Mouse (Mus musculus): ENCODE results near the gene St5.

The St5 gene

GRCm38 (mm10) chr7:109703190-109704015 is at the start of gene St5, which contains the start of gene Akip1:
St5 (minus strand) TSS chr7:109703605.
Akip1 (plus strand) TSS chr7:109703690.
- DNase-seq (ENCODE audit: low spot score in 2 of 2) = peak; percentile 95 to 96

DNA sequence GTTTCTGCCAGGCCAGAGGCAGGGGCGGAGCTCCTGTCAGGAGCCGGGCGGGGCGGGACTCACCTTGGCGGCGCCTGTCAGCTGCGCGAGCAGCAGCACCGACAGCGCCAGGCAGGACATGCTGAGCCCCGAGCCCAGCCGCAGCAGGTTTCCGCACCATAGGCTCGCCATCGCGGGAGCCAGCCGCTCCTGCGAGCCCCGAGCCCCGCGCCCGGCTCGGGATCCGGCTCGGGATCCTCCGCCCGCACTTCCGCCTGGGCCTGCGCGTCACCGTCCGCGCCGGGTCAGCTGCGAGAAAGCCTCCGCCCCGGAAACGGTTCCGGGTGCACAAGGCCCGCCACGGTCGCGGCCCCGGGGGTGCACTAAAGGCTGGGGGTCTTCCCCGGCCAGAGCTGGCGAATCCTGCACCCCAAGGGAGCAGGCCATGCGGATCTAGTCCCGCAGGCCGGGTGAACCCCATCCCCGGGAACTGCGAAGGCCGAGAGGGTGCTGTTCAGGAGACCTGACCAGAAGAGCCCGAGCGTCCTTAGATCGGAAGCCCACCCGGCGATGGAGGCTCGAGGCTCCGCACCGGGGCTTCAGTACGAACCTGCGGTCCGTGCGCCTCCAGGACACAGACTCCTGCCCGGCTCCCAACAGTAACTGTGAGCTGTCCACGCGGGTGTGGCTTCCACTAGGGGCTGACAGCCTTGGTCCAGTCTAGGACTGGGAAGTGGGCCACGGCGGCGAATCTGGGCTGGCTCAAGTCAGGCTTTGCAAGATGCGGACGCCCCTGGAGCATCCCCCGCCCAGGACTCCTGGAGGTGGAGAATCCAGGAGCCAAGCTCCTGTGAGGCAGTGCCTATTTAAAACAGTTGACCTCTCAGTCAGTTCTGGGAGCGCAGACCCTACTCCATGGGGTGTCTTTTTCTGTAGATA is 48.9 kb upstream of the St5 start, which contains the start of gene Tmem9b:
Gene Tmem9b, minus strand, starts transcription at position 868 of the 918 bp plus-strand sequence.
- peak; percentile 78 to 80 for DNase-seq (ENCODE audit: low spot score in 2 of 2)

- DNase-seq (ENCODE audit: low spot score in 2 of 2) = no peak
Observed at GRCm38 (mm10) chr7:109751427-109752007, 48.1 kb upstream of the St5 start.

DNA sequence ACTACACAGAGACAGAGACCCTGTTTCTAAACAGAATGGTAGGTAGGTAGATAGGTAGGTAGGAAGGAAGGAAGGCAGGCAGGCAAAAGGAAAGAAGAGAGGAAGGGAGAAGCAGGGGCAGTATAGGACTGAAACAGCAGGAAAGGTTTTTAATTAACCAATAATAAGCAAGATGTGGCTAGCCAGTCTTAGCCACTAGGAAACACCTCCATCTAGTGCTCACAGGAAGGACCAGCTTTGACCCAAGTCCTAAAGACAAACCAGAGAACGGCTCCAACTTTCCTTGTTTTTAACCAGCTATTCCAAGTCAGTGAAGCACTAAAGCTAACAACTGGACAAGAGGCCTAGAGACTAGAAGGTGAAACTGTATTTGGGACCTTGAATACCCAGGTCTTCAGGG is 44.3 kb upstream of the St5 start:
- DNase-seq (ENCODE audit: low spot score in 2 of 2) = no peak

DNA sequence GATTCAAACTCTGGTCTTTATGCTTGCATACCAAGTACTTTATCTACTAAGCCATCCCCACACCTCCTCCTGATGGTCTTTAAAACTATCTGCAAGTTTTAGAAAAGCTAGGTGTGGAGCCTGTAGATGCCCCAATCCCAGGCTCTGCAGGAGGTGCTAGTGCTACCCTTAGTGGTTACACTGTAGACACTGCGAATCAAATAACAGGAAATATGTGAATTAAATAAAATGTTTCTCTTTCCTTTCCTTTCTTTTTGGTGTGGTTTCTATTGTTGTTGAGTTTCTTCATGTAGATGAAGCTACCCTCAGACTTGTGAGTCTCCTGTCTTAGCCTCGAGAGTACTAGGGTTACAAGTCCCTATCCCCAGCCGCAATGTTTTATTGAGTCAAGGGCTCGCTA is 38.3 kb upstream of the St5 start:
- no peak for DNase-seq (ENCODE audit: low spot score in 2 of 2)

- no peak for DNase-seq (ENCODE audit: low spot score in 2 of 2)
Observed at GRCm38 (mm10) chr7:109741060-109741459, 37.7 kb upstream of the St5 start.

GRCm38 (mm10) chr7:109739822-109740370 is 36.5 kb upstream of the St5 start:
- no peak for DNase-seq (ENCODE audit: low spot score in 2 of 2)

DNA sequence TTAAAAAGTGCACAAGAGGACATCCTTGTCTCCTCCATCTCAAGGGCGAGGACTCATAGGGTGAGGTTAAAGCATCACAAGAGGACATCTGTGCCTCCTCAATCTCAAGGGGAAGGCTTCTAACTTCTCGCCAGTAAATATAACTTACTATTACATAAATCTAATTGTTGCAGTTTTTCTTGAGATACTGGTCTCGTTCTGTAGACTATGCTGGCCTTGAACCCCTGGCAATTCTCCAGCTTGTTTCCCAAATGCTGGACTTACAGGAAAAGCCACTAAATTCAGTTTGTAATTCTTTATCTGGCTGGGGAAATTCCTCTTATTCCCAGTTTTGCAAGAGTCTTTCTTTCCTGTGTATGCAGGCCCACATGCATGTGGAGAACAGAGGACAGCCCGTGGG is 31.4 kb upstream of the St5 start:
- no peak for DNase-seq (ENCODE audit: low spot score in 2 of 2)

DNA sequence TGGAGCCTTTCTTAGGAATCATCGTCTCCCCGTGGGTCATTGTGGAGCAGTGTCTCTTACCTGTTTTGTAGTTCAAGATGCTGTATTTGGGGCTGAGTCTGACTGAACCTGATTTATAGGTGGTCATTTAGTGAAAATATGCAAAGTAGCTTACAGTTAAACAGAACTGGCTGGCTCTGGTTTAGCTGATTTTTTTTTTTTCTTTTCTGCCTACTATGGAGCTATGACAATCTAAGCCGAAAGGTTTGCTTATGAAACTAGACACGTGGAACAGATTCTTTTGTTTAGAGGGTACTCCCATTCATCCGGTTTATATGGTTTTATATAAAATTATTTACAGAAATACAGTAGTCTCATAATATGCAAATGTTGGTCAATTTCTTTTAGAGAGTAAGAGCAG is 28.2 kb upstream of the St5 start, which contains the start of gene Ascl3:
Gene Ascl3, minus strand, starts transcription at position 101 of the 400 bp plus-strand sequence.
- DNase-seq (ENCODE audit: low spot score in 2 of 2) = no peak

DNA sequence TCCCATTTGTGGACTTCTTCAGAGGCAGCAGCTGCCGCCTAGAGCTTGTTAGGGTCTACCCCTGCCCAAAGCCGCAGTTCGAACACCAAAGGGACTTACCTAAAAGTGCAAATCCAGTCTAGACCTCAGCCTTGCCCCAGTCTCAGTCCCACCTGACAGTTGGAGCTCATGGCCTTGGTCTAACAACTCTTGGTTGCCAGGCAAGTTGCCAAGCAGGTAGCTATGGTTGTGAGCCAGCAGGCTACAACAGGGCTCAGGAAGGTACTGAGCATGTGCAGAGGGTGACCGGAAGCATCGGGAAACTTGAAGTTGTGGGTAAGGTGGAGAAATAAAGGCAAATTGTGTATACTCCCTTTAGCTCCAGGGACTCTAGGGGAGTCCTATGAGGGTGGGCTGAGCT is 20.3 kb upstream of the St5 start, which contains the start of gene BC051019:
Gene BC051019, minus strand, starts transcription at position 154 of the 400 bp plus-strand sequence.
- DNase-seq (ENCODE audit: low spot score in 2 of 2) = no peak

GRCm38 (mm10) chr7:109723114-109723513 is 19.7 kb upstream of the St5 start:
- no peak for DNase-seq (ENCODE audit: low spot score in 2 of 2)

- no peak for DNase-seq (ENCODE audit: low spot score in 2 of 2)
Observed at GRCm38 (mm10) chr7:109722618-109723017, 19.2 kb upstream of the St5 start.

DNA sequence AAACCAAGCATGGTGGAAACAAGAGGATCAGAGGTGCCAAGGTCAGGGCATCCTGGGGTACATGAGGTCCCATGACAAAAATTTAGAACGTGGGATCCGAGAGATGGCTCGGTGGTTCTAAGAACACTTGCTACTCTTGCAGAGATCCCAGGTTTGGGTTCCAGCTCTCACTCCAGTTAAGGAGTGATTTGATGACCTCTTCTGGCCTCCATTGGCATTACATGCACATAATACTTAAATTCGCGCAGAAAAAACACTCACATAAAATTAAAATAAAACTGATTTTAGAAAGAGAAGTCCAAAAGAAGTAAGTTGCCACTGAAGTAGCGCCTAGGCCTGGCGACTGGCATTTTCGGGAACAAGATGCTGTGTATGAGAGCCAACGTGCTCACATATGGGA is 15.9 kb upstream of the St5 start:
- DNase-seq (ENCODE audit: low spot score in 2 of 2) = no peak

DNA sequence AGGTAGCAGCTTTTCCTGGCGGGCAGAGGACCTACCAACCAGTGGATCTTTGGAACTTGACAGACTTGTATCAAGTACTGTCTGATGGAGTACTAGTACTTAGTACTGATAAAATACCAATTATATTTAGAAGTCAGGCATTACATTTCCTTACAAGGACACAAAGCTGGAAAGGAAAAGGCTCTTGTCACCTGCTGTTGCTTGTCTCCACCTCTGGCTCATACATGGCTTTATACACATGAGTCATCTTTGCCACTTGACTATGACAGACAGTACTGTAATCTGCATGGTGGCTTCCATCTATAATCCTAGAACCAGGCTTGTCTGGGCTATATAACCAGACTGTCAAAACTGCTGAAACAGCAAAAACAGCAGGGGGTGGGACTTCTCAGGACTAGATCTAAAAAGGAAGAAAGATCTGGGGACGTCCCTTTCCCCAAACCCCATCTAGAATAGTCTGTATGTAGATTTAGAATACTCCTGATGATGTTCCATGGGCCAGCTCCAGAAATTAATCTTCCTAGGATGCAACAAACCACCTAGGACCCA is 10.1 kb upstream of the St5 start:
- no peak for DNase-seq (ENCODE audit: low spot score in 2 of 2)

- DNase-seq (ENCODE audit: low spot score in 2 of 2) = no peak
Observed at GRCm38 (mm10) chr7:109712198-109712597, 8.8 kb upstream of the St5 start.

GRCm38 (mm10) chr7:109710069-109710468 is 6.7 kb upstream of the St5 start:
- no peak for DNase-seq (ENCODE audit: low spot score in 2 of 2)

- peak in 1 of 2 experiments; percentile 42 for DNase-seq (ENCODE audit: low spot score in 2 of 2)
Observed at GRCm38 (mm10) chr7:109708961-109709382, 5.6 kb upstream of the St5 start.

DNA sequence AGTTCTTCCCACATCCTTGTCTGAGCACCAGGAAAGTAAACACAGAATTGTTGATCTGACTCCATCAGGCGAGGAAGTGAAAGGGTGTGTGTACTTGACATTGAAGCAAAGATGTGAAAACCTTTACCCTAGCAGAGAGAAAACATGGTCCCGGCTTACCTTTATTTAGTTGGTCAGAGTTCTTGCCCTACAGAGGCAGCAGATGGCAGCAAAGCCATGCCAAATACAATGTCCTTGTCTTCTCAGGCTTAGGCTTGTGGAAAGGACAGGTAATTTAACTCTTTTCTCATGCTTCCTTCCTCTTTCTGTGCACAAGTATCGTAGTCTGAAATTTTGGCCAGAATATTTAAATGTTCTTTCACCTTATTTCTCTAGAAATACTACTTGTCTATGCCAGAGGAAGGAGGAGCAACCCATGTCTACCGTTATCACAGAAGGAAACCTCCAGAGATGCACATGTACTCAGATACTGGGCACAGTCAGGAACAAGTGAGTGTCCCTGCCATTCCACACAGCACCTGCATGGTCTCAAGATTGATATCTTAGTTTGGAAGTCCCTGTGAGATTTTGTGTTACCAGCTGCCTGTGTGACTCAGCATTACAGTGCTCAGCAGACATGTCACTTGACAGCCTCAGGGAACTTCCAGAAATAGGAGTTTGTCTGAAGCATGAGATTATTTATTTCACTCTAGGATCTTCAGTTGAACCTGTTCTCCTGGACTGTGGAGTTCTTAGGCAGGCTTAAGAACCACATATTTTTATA is 3.8 kb upstream of the St5 start:
- DNase-seq (ENCODE audit: low spot score in 2 of 2) = peak; percentile 53

DNA sequence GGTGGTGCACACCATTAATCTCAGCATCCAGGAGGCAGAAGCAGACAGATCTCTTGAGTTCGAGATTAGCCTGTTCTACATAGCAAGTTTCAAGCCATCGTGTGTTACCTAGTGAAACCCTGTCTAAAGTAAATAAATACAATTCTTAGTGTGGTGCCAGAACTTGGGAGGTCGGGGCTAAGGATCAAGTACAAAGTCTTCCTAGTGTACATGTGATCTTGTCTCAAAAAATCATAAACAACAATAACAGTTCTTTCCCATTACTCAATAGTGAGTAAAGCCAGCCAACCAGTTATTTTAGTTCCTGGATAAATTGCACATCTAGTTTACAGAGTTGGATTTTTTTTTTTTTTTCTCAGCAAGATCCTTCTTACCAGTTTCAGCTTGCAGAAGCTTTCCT is 1.1 kb upstream of the St5 start:
- no peak for DNase-seq (ENCODE audit: low spot score in 2 of 2)

DNA sequence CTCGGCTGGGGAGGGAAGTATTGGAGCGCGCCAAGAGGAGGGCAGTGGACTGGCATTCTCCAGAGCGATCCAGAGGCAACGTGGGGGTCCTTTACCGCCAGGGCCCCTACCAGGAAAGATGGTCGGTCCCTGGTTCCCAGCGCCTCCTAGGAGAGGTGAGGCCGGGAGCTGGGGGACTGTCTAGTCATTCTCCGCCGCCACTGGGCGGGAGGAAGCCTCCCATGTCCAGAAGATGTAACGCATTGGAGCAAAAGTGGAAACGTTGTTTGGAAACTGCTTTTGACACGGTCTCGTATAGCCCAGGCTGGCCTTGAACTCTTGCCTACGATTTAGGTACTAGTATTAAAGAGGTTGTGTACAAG is 592 bp upstream of the St5 start:
- no peak for DNase-seq (ENCODE audit: low spot score in 2 of 2)

DNA sequence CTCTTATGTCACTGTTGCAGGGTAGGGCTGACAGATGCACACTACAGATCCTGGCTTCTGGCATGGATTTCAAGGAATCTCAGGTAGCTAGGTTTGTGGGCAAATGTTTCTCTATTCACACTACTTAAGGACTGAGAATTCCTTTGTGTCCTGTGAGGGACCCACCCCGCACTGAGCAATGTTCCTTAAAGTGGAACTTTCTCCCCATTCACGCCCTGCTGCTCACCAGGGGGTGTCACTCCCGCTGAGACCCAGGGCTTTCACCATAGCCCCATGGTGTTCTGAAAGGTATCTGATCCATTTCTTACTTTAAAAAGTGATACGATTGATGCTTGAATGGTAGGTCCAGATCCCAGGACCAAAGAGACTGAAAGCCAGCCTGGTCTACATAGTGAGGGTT is 684 bp downstream of the St5 start:
- DNase-seq (ENCODE audit: low spot score in 2 of 2) = no peak
